Mouse (Mus musculus): ENCODE results near the gene Flot1. TPM values are rescaled to one million over a fixed set of nuclear protein-coding genes. Genes with fewer than 3 reads are reported as not detected.

Gene Flot1
- polyA plus RNA-seq, 1 experiment from 2014 or later, result 72.6 TPM

DNA sequence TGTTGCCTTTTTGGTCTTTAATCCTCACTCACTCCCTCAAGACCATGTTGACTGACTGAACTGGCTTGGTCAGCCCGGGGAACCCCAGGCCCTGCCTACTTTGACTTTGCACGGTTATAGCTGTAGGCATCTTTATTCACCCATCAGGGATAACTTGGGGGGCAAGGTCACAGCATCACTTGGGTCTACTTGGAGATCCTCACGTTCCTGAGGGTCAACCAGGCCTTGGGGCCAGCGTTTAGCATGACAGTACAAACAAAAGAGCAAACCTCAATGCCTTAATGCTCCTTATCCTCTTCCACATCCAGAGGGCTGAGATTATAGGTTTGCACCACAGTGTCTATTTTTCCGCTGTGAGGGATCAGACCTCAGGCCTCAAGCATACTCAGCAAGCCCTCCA, 10.7 kb upstream of the Flot1 start:
- no peak overlapping the region for H3K9ac ChIP-seq
- H3K4me2 ChIP-seq (replicated peaks), result no peak overlapping the region
- 59% methylated on average over 5 of the region's 5 CpGs for WGBS
- no peak overlapping the region for H3K4me3 ChIP-seq (replicated peaks)
- H3K9me3 ChIP-seq (replicated peaks), result no peaks in the 10 kb centered on the region
- ATAC-seq (ENCODE audit: insufficient number of reproducible peaks, low FRiP score, low TSS enrichment, low read depth), result no peak
- H3K4me1 ChIP-seq, result peaks cover 70% of the 10 kb centered on the region
- no peaks in the 10 kb centered on the region for H3K27me3 ChIP-seq
- H3K27ac ChIP-seq (replicated peaks), result peak overlapping the region; percentile 93
- H3K36me3 ChIP-seq, result no peaks in the 10 kb centered on the region

DNA sequence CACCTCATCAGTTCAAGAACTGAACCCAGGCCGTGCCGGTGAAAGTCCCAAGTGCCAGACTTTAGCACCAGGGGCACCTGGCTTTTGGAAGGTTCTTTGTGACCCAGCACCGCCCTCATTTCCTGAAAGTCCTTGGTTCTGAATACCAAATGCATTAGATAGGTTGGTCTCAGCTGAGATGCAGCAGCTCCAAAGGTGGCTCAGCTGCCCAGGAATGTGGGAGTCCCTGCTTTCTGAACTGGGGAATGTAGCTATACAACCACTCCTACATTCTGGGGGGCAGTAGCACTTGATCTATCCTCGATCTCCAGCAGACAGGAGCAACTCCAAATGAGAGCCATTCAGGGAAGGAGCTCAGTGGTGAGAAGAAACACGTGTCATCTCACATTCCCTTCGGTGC, 10.3 kb upstream of the Flot1 start:
- 41% methylated on average over 6 of the region's 6 CpGs for WGBS
- H3K4me2 ChIP-seq (replicated peaks), result peak overlapping the region; percentile 15
- peaks cover 74% of the 10 kb centered on the region for H3K4me1 ChIP-seq
- no peaks in the 10 kb centered on the region for H3K9me3 ChIP-seq (replicated peaks)
- H3K4me3 ChIP-seq (replicated peaks), result no peak overlapping the region
- H3K36me3 ChIP-seq, result no peaks in the 10 kb centered on the region
- H3K27me3 ChIP-seq, result no peaks in the 10 kb centered on the region
- H3K27ac ChIP-seq (replicated peaks), result peak overlapping the region; percentile 93
- H3K9ac ChIP-seq, result no peak overlapping the region
- no peak; the same call in 1 of the 2 replicates for ATAC-seq (ENCODE audit: insufficient number of reproducible peaks, low FRiP score, low TSS enrichment, low read depth)

DNA sequence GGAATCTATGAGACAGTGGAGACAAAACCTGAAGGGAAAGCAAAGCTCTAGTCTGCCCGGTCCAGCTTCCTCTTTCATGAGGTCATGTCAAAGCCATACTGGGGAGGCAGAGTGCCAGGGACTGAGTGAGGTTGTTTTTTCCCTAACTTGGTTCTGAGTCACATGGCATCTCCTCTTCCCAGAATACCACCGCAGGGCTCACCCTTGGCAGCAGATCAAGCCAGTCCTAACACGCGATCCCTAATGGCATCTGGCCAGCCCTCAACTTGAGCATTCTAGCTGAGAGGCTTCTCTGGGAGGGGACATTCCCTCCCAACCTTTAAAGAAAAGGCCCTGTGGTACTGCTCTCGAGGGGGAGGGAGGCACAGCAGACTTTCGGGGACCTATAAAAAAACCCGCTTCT, 9.8 kb upstream of the Flot1 start:
- H3K4me3 ChIP-seq (replicated peaks), result no peak overlapping the region
- no peaks in the 10 kb centered on the region for H3K9me3 ChIP-seq (replicated peaks)
- H3K27ac ChIP-seq (replicated peaks), result peak overlapping the region; percentile 93
- H3K36me3 ChIP-seq, result no peaks in the 10 kb centered on the region
- H3K4me2 ChIP-seq (replicated peaks), result peak overlapping the region; percentile 15
- peaks cover 70% of the 10 kb centered on the region for H3K4me1 ChIP-seq
- H3K27me3 ChIP-seq, result no peaks in the 10 kb centered on the region
- ATAC-seq (ENCODE audit: insufficient number of reproducible peaks, low FRiP score, low TSS enrichment, low read depth), result peak; percentile 83
- H3K9ac ChIP-seq, result no peak overlapping the region
- 14% methylated on average over 7 of the region's 7 CpGs for WGBS

DNA sequence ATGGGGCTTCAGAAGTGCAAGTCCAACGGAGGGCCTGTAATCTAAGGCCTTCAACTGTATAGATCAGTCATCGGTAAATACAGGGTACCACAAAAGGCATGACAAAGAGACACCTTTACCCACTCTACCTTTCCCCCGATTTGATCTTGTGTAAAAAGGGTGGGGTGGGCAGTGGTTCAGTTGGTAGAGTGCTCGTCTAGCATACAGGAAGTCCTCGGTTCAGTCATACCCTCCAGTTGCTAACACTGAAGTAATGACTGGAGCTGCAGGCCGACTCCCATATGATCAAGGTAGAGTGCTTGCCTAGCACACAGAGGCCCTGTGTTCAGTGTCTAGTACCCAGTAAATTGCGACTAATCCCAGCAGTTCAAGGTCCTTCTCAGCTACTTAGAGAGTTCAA, 9.4 kb upstream of the Flot1 start:
- Histone ChIP-seq H3K27me3 (no peaks in the 10 kb centered on the region), H3K4me3 (replicated peaks) (no peak overlapping the region), H3K27ac (replicated peaks) (peak overlapping the region; percentile 93), H3K36me3 (no peaks in the 10 kb centered on the region), H3K4me1 (peaks cover 66% of the 10 kb centered on the region), H3K9ac (no peak overlapping the region), H3K9me3 (replicated peaks) (no peaks in the 10 kb centered on the region), H3K4me2 (replicated peaks) (peak overlapping the region; percentile 15; the same call in 1 of the 2 replicates)
- WGBS, result 56% methylated on average over 7 of the region's 7 CpGs
- ATAC-seq (ENCODE audit: insufficient number of reproducible peaks, low FRiP score, low TSS enrichment, low read depth), result peak; percentile 13; the same call in 1 of the 2 replicates

DNA sequence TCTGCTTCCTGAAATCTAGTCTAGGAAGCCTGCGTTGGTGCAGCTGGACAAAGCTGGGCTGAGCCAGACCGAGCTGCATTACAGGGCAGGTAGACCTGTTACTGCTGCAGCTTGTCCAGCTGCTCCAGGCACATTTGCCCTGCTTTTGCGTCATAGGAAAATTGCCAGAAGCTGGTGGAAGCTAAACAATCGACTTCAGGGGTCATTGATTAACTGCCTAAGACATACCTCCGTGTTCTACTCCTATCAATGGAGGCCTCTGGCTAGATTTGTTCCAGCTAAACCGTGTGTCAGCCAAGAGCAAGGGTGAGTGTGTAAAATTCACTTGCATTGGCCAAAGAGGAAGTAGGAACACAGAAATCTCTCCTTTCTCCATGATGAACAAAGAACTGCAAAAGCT, 8.4 kb upstream of the Flot1 start:
- no peak overlapping the region for H3K9ac ChIP-seq
- 43% methylated on average over 6 of the region's 6 CpGs for WGBS
- H3K4me1 ChIP-seq, result peaks cover 65% of the 10 kb centered on the region
- no peaks in the 10 kb centered on the region for H3K27me3 ChIP-seq
- no peaks in the 10 kb centered on the region for H3K36me3 ChIP-seq
- H3K4me3 ChIP-seq (replicated peaks), result no peak overlapping the region
- H3K4me2 ChIP-seq (replicated peaks), result no peak overlapping the region
- no peak for ATAC-seq (ENCODE audit: insufficient number of reproducible peaks, low FRiP score, low TSS enrichment, low read depth)
- H3K27ac ChIP-seq (replicated peaks), result peak overlapping the region; percentile 75
- H3K9me3 ChIP-seq (replicated peaks), result no peaks in the 10 kb centered on the region

DNA sequence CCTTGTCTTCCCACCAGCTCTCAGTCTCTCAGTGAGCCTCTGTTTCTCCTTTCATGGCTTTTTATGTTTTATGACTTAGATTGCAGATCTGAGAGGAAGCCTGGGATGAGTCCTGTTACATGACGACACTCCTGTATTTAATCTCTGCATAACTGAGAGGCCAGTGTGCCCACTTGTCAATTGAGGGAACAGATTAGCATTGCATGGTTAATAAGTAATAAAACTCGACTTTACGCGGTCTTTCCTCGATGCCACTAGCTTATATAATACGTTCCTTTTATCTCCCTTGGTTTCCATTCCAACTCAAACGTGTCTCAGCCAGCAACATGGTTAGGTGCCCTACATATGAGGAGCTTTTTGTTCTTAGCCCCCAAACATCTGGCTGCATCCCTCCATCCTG, 7.2 kb upstream of the Flot1 start:
- H3K27me3 ChIP-seq, result no peaks in the 10 kb centered on the region
- H3K9me3 ChIP-seq (replicated peaks), result no peaks in the 10 kb centered on the region
- peaks cover 63% of the 10 kb centered on the region for H3K4me1 ChIP-seq
- no peak overlapping the region for H3K4me2 ChIP-seq (replicated peaks)
- H3K27ac ChIP-seq (replicated peaks), result 0 out of 2 replicates have a peak overlapping the region, but pooled peaks have one; percentile 3
- 53% methylated on average over 7 of the region's 7 CpGs for WGBS
- H3K9ac ChIP-seq, result no peak overlapping the region
- no peak for ATAC-seq (ENCODE audit: insufficient number of reproducible peaks, low FRiP score, low TSS enrichment, low read depth)
- H3K36me3 ChIP-seq, result no peaks in the 10 kb centered on the region
- H3K4me3 ChIP-seq (replicated peaks), result no peak overlapping the region

DNA sequence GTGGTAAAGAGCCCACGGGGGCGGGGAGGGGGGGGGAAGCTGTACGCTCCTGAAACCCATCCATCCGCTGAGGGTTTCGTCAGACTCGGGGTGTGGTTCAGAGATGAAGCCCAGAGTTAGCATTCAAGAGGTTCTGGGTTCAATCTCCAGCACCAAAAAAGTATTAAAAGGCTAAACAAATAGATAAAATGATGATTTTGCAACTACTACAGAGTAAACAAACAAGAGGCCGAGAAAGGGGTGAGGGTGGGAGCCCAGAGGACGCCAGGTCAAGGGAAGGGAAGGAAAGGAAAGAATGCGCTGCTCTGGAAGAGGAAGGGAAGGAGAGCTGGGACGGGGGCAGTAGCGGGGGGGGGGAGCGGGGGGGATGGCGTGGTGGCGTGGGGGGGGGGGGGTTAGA, 6.3 kb upstream of the Flot1 start:
- H3K4me1 ChIP-seq, result peaks cover 61% of the 10 kb centered on the region
- H3K9me3 ChIP-seq (replicated peaks), result no peaks in the 10 kb centered on the region
- no peaks in the 10 kb centered on the region for H3K27me3 ChIP-seq
- H3K4me2 ChIP-seq (replicated peaks), result no peak overlapping the region
- no peak for ATAC-seq (ENCODE audit: insufficient number of reproducible peaks, low FRiP score, low TSS enrichment, low read depth)
- no peak overlapping the region for H3K4me3 ChIP-seq (replicated peaks)
- H3K27ac ChIP-seq (replicated peaks), result peak overlapping the region; percentile 48
- 29% methylated on average over 11 of the region's 14 CpGs for WGBS
- no peaks in the 10 kb centered on the region for H3K36me3 ChIP-seq
- H3K9ac ChIP-seq, result no peak overlapping the region

DNA sequence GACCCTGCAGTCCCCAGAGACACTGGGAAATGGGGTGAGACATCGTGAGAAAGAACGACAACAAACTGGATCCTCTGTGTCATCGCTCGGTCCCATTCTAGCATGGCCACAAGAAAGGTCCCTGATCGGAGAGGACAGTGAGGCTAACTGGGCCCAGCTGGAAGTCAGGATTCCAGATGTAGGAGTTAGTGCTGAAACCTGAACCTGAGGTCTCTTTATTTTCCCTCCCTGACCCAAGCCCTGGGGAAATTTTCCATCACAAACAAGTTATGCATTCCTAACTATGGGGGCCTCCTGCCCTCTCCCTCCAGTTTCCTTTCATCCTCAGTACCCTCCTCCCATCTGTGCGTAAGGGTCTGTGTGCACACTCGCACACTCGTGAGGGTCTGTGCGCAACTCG, 5.8 kb upstream of the Flot1 start:
- no peaks in the 10 kb centered on the region for H3K36me3 ChIP-seq
- H3K9me3 ChIP-seq (replicated peaks), result no peaks in the 10 kb centered on the region
- no peak for ATAC-seq (ENCODE audit: insufficient number of reproducible peaks, low FRiP score, low TSS enrichment, low read depth)
- peaks cover 61% of the 10 kb centered on the region for H3K4me1 ChIP-seq
- no peak overlapping the region for H3K4me3 ChIP-seq (replicated peaks)
- H3K9ac ChIP-seq, result no peak overlapping the region
- H3K27me3 ChIP-seq, result no peaks in the 10 kb centered on the region
- H3K4me2 ChIP-seq (replicated peaks), result 0 out of 2 replicates have a peak overlapping the region, but pooled peaks have one; percentile 6
- WGBS, result 21% methylated on average over 10 of the region's 10 CpGs
- H3K27ac ChIP-seq (replicated peaks), result peak overlapping the region; percentile 63

DNA sequence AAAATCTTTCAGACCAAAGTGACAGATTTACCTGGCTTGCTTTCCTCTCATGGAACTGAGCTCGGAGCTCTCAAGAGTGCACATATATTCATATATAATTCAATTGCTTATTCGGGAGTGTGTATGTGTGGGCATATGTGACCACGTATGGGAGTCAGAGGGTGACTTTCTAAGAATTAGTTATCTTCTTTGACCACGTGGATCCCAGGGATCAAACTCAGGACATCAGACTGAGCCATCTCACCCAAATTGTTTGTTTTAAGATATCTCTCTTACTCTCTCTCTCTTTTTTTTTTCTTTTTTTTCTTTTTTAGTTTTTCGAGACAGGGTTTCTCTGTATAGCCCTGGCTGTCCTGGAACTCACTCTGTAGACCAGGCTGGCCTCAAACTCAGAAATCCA, 2.9 kb upstream of the Flot1 start:
- Histone ChIP-seq H3K27me3 (no peaks in the 10 kb centered on the region), H3K9ac (no peak overlapping the region), H3K4me2 (replicated peaks) (no peak overlapping the region), H3K4me3 (replicated peaks) (no peak overlapping the region), H3K27ac (replicated peaks) (no peak overlapping the region), H3K4me1 (peaks cover 56% of the 10 kb centered on the region), H3K36me3 (no peaks in the 10 kb centered on the region), H3K9me3 (replicated peaks) (no peaks in the 10 kb centered on the region)
- WGBS, result 77% methylated on average over 5 of the region's 5 CpGs
- no peak for ATAC-seq (ENCODE audit: insufficient number of reproducible peaks, low FRiP score, low TSS enrichment, low read depth)

DNA sequence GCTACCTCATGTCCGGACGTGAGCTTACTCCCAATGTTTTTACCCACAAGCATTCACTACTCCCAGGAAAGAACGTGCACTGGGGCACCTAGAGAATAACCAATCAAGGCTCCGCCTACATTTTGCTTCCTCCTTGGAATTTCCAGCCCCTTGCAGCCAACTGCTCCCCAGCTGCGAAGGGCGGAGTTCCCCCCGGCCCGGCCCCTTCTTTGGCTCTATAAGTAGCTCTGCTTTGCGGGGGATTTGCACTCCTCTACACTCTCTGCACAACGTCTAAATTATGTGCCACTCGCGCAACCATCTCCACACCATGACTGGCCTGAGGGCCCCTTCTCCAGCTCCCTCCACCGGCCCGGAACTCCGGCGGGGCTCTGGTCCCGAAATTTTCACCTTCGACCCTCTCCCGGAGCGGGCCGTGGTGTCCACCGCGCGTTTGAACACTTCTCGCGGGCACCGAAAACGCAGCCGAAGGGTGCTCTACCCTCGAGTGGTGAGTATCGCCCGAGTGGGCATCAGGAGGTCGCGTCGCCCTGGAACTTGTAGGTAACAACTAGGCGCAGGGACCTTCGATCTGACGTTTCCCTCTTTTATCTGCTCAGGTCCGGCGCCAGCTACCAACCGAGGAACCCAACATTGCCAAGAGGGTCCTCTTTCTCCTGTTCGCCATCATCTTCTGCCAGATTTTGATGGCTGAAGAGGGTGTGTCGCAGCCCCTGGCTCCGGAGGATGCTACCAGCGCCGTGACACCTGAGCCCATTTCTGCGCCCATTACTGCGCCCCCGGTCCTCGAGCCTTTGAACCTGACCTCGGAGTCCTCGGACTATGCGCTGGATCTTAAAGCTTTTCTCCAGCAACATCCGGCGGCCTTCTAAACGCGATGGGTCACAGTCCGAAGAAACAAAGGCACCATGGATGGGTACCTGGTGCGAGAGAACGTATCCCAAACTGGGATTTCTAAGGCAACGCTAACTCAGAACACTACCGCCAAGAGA, 1.3 kb upstream of the Flot1 start, which contains the start of gene Ier3:
Gene Ier3 (plus strand): TSS at position 246 of the 992 bp plus-strand sequence.
- Histone ChIP-seq H3K27me3 (no peaks in the 10 kb centered on the region), H3K4me2 (replicated peaks) (peak within 1 kb of the TSS; percentile 94), H3K27ac (replicated peaks) (peak within 1 kb of the TSS; percentile 92)

DNA sequence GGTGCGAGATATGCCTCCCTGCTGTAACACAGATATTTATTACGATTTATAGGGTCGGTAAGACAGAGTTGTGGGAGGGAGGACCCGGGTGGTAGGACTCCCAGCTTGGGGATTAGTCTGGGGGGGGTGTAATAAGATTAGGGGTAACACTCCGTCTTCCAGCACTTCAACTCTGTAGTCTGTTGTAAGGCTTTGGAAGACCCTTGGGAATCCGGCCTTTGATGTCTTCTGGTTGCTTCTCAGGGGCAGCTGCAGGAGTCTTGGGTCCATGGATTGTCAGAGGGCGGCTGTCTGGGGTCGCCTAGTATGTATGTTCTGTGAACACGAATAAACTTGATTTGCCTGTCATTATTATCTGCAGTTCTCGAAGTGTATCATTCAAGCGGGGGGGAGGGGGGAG, 466 bp upstream of the Flot1 start:
- Histone ChIP-seq H3K9ac (peak overlapping the region; percentile 72), H3K9me3 (replicated peaks) (no peaks in the 10 kb centered on the region), H3K4me2 (replicated peaks) (peak overlapping the region; percentile 94), H3K27me3 (no peaks in the 10 kb centered on the region), H3K4me1 (peaks cover 35% of the 10 kb centered on the region), H3K27ac (replicated peaks) (peak overlapping the region; percentile 92), H3K4me3 (replicated peaks) (peak overlapping the region; percentile 69), H3K36me3 (peaks cover 24% of the 10 kb centered on the region)
- ATAC-seq (ENCODE audit: insufficient number of reproducible peaks, low FRiP score, low TSS enrichment, low read depth), result no peak
- 2% methylated on average over 11 of the region's 11 CpGs for WGBS

More for the DNA sequence above, 1.3 kb upstream of the Flot1 start, which contains the start of gene Ier3:
- H3K9ac ChIP-seq, result peak within 1 kb of the TSS; percentile 72
- H3K36me3 ChIP-seq, result peaks cover 16% of the 10 kb centered on the region
- peak within 1 kb of the TSS; percentile 69 for H3K4me3 ChIP-seq (replicated peaks)
- H3K4me1 ChIP-seq, result peaks cover 42% of the 10 kb centered on the region
- peak; percentile 80 for ATAC-seq (ENCODE audit: insufficient number of reproducible peaks, low FRiP score, low TSS enrichment, low read depth)
- H3K9me3 ChIP-seq (replicated peaks), result no peaks in the 10 kb centered on the region
- under 1% methylated on average over 62 of the region's 62 CpGs for WGBS

Data from embryonic facial prominence, embryonic 15.5 days (tissue).